Mouse (Mus musculus) retina, embryonic 14.5 days (tissue): Measurements from ENCODE around the gene Hoxd4.

Experiments used
- DNase-seq: peaks from one replicate; pipeline ENCODE4 v3.0.0-alpha.2; 2015; ENCODE audit warnings: low spot score

Hoxd4 gene

GRCm38 (mm10) chr2:74730331-74730730 is 18.6 kb downstream of the Hoxd4 start:
- DNase-seq, result no peak

DNA sequence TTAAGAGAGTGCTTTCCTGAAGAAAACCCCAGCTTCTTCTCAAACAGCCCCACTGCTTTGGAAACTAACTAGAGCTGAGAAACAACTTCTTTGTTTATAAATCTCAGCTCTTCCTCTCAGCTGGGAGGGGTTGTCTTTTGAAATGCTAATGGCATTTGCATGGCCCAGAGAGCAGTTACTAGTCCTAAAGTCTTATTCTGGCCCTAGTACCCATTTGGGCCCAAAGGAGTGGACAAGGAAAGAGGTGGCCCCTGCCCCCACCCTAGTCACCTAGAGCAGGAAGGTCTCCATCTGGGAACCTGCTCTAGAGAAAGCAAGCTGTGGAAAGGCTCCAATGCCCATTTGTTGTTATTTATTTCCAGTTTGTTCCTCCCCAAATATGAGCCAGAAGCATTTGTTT is 19.3 kb downstream of the Hoxd4 start:
- no peak for DNase-seq

DNA sequence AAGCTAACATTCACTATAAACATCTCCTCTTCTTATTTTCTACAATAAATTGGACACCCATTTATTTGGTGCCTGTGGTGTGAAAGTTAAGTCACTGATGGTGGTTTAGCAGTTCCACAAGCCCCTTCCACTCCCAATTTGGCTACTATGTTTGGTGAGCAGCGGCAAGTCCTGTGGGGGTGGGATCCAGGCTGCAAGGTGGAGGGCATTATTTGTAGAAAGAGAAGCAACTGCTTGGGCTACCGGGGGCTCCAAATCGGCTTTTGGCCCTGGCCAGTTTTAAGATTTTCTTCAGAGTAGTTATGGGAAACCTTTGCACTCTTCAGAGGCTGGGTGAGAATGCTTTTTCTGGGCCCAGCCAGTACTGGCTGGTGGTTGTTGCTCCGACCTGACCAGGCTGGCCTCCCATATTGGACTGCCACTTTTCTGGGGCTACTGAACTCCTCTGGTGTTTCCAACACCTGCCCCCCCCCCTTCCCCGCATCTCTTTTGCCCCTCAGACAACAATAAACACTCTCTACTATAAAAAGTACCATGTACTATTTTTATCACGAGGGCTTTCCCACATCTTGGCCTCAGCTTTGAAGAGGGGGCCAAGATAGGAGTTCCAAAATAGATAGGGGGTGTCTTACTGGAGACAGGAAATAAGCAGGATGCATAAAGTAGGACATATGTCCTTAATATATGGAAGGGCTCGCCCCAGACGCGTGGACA is 20.2 kb downstream of the Hoxd4 start:
- no peak for DNase-seq

- DNase-seq, result no peak
These were observed 21.0 kb downstream of the Hoxd4 start for GRCm38 (mm10) chr2:74732513-74733316.

DNA sequence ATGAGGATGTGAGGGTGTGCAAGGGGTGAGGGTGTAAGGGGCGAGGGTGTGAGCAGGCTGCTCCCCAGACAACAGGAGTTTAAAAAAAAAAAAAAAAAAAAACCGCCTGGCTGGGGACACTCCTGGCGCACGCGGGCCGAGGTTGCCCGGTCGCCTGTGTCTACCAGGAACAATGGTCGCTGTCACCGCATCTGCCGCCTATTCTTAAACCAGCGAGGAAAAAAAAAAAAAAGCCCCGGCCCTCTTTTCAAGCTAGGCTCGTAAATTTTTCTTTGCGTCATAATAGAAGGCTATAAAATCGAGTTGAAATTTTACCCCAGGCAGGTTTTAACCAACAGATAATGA is 21.6 kb downstream of the Hoxd4 start:
- no peak for DNase-seq

- DNase-seq, result no peak
These were observed 22.0 kb downstream of the Hoxd4 start for GRCm38 (mm10) chr2:74733765-74734164.

GRCm38 (mm10) chr2:74734451-74734850 is 22.7 kb downstream of the Hoxd4 start:
- DNase-seq, result no peak

- no peak for DNase-seq
These were observed 23.5 kb downstream of the Hoxd4 start for GRCm38 (mm10) chr2:74734996-74735811.

- DNase-seq, result no peak
These were observed 24.3 kb downstream of the Hoxd4 start for GRCm38 (mm10) chr2:74735851-74736687.

DNA sequence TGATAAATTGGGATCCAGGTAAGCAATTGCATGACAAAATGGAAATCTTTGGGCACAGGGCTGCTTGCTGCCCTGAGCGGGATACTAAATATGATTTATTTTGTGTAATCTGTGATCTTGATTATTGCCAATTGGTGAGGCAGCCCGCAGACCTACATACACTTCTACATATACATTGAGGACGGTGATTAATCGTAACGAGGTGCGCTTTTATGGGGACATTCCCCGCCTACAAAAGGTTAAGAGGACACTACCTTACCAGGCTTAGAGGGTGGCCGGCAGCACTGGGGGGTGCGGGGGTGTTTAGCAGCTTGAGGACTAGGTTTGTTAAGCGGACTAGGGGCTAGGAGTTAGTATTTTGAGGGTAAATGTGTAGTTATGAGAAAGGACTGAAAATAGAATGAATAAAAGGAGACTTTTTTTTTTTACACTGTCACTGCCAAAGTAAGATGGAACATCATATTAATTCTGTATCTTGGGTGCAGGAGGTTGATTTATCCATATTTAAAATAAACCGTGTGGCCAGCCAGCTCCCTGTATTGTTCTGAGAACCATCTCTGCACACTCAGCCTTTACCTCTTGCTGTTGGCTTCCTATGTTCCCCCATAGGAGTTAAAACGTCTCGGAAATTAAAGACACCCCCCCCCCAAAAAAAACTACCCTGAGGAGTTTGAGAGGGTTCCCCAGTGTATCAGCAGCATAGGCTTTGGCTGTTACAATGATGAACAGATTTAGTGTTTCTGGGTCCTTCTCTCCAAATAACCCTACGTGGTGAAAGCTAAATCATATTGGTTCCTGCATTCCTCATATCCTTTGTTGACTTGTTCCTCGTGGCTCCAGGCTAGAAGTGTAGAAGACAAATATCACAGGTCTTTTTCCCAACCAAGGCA is 25.2 kb downstream of the Hoxd4 start:
- no peak for DNase-seq

- DNase-seq, result no peak
These were observed 25.9 kb downstream of the Hoxd4 start for GRCm38 (mm10) chr2:74737578-74738070.

GRCm38 (mm10) chr2:74738623-74739475 is 27.1 kb downstream of the Hoxd4 start:
- no peak for DNase-seq

- DNase-seq, result no peak
These were observed 27.7 kb downstream of the Hoxd4 start for GRCm38 (mm10) chr2:74739476-74739800.

DNA sequence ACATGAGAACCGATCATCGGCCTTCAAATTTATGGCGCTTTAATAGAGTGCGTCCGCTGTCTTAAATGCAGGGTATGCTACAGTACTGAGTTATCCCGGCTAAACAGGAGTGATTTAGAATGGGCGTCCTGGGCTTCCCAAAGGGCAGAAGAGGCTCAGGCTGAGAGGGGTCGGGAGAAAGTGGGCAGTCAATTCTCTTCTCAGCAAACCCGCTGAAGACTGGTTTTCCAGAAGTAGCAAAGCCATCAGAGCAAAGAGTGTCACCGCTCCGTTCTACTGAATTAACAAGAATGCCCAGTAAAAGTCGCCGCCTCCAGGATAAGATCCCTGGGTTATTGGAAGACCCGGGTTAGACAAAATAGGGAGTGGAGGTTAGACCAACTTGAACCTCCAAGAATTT is 28.1 kb downstream of the Hoxd4 start:
- no peak for DNase-seq

- DNase-seq, result no peak
These were observed 28.8 kb downstream of the Hoxd4 start for GRCm38 (mm10) chr2:74740311-74741091.

- no peak for DNase-seq
These were observed 29.7 kb downstream of the Hoxd4 start for GRCm38 (mm10) chr2:74741252-74741978.

GRCm38 (mm10) chr2:74741979-74742277 is 30.2 kb downstream of the Hoxd4 start:
- DNase-seq, result no peak

- DNase-seq, result no peak
These were observed 34.0 kb downstream of the Hoxd4 start for GRCm38 (mm10) chr2:74745540-74746297.
